Mouse (Mus musculus) thymus, adult 2 months (tissue): ENCODE results near the gene Lgr5. TPM values are rescaled to one million over a fixed set of nuclear protein-coding genes. Genes with fewer than 3 reads are reported as not detected.

ENCODE experiments used
- DNase-seq: peaks from one replicate; pipeline ENCODE4 v3.0.0; 2021
- H3K27ac ChIP-seq: fragments of 200-500 bp; 2 replicates; pipeline ENCODE4 v1.5.1; 2012; ENCODE audit warnings: low read length, control low read depth; ENCODE audit not compliant: control insufficient read depth, insufficient read depth
- H3K27me3 ChIP-seq: fragments of 200-500 bp; 2 replicates; pipeline ENCODE4 v1.6.1; 2012; ENCODE audit warnings: mild to moderate bottlenecking, low read length, moderate library complexity, mixed read lengths; ENCODE audit not compliant: control insufficient read depth, insufficient read depth
- H3K36me3 ChIP-seq: fragments of 200-500 bp; 2 replicates; pipeline ENCODE4 v1.6.1; 2012; ENCODE audit warnings: mild to moderate bottlenecking, low read length, moderate library complexity; ENCODE audit not compliant: control insufficient read depth, insufficient read depth
- H3K4me1 ChIP-seq: fragments of 200-500 bp; replicated peaks from 2 replicates; pipeline ENCODE4 v1.6.1; 2012; ENCODE audit warnings: low read length; ENCODE audit not compliant: control insufficient read depth, insufficient read depth
- H3K4me3 ChIP-seq: fragments of 200-500 bp; 2 replicates; pipeline ENCODE4 v1.5.1; 2012; ENCODE audit warnings: mild to moderate bottlenecking, low read length, control low read depth, moderate library complexity; ENCODE audit not compliant: control insufficient read depth, insufficient read depth
- CTCF ChIP-seq: fragments of 200-500 bp; IDR thresholded peaks from 2 replicates; pipeline ENCODE4 v1.5.1; 2012; ENCODE audit warnings: mild to moderate bottlenecking, control low read depth, low read length, moderate library complexity, borderline replicate concordance; ENCODE audit not compliant: control insufficient read depth, poor library complexity, insufficient read depth; ENCODE audit errors: extremely low read depth
- POLR2A ChIP-seq: fragments of 200-500 bp; IDR thresholded peaks from 2 replicates; pipeline ENCODE4 v1.6.1; 2012; ENCODE audit warnings: mild to moderate bottlenecking, low read length, control low read depth, moderate library complexity; ENCODE audit not compliant: control insufficient read depth, poor library complexity, insufficient read depth; ENCODE audit errors: extremely low read depth
- WGBS: fragments of 180-500 bp; shearing (Covaris S2); methylation state at CpG from one replicate; pipeline ENCODE4 v1.1.7; 2018; 5-methylcytosine and 5-hydroxymethylcytosine counted together
- polyA plus RNA-seq: library from polyadenylated mRNA; depleted of rRNA; stranded (reverse); fragments of >200 nt; gene quantifications from 2 replicates; pipeline ENCODE4 v1.2.3, GENCODE M21; 2012

Gene Lgr5
- polyA plus RNA-seq, 1 experiment = 0.15 TPM

- TF ChIP-seq POLR2A (no peak), CTCF (no peak)
- no peaks in the 10 kb centered on the region for H3K4me1 ChIP-seq
- H3K27ac ChIP-seq = no peak overlapping the region
- H3K4me3 ChIP-seq = no peak overlapping the region
- 95% methylated on average over 7 of the region's 7 CpGs for WGBS
- DNase-seq = no peak
- H3K27me3 ChIP-seq = no peaks in the 10 kb centered on the region
- no peaks in the 10 kb centered on the region for H3K36me3 ChIP-seq
These were observed 72.1 kb downstream of the Lgr5 start for GRCm38 (mm10) chr10:115515503-115515902.

GRCm38 (mm10) chr10:115510959-115511358, 76.6 kb downstream of the Lgr5 start:
- 93% methylated on average over 5 of the region's 5 CpGs for WGBS
- TF ChIP-seq CTCF (no peak), POLR2A (no peak)
- Histone ChIP-seq H3K27me3 (no peaks in the 10 kb centered on the region), H3K4me3 (no peak overlapping the region), H3K36me3 (no peaks in the 10 kb centered on the region), H3K4me1 (no peaks in the 10 kb centered on the region), H3K27ac (no peak overlapping the region)
- no peak for DNase-seq

GRCm38 (mm10) chr10:115505631-115506239, 81.8 kb downstream of the Lgr5 start:
- Histone ChIP-seq H3K4me3 (no peak overlapping the region), H3K4me1 (no peaks in the 10 kb centered on the region)
- 88% methylated on average over 16 of the region's 16 CpGs for WGBS

GRCm38 (mm10) chr10:115505155-115505554, 82.4 kb downstream of the Lgr5 start:
- Histone ChIP-seq H3K4me3 (no peak overlapping the region), H3K36me3 (no peaks in the 10 kb centered on the region), H3K27me3 (no peaks in the 10 kb centered on the region), H3K4me1 (no peaks in the 10 kb centered on the region), H3K27ac (no peak overlapping the region)
- TF ChIP-seq POLR2A = no peak
- TF ChIP-seq CTCF = no peak
- DNase-seq = no peak
- 35% methylated on average over 10 of the region's 10 CpGs for WGBS

More at GRCm38 (mm10) chr10:115505631-115506239, 81.8 kb downstream of the Lgr5 start:
- H3K27ac ChIP-seq = no peak overlapping the region
- no peaks in the 10 kb centered on the region for H3K27me3 ChIP-seq
- no peaks in the 10 kb centered on the region for H3K36me3 ChIP-seq
- no peak for TF ChIP-seq POLR2A
- TF ChIP-seq CTCF = no peak
- DNase-seq = no peak

- no peak for DNase-seq
- Histone ChIP-seq H3K27me3 (no peaks in the 10 kb centered on the region), H3K27ac (no peak overlapping the region), H3K4me1 (no peaks in the 10 kb centered on the region), H3K4me3 (no peak overlapping the region), H3K36me3 (no peaks in the 10 kb centered on the region)
- TF ChIP-seq CTCF = no peak
- TF ChIP-seq POLR2A = no peak
- WGBS = 81% methylated on average over 7 of the region's 7 CpGs
These were observed 93.8 kb downstream of the Lgr5 start for GRCm38 (mm10) chr10:115493778-115494141.

GRCm38 (mm10) chr10:115492956-115493777, 94.4 kb downstream of the Lgr5 start:
- TF ChIP-seq POLR2A (no peak), CTCF (no peak)
- Histone ChIP-seq H3K27ac (no peak overlapping the region), H3K27me3 (no peaks in the 10 kb centered on the region), H3K4me1 (no peaks in the 10 kb centered on the region), H3K36me3 (no peaks in the 10 kb centered on the region), H3K4me3 (no peak overlapping the region)
- no peak for DNase-seq
- 89% methylated on average over 12 of the region's 12 CpGs for WGBS
